Mouse (Mus musculus) left cerebral cortex, adult 2 months (tissue): ENCODE measurements around the gene Rdh9. TPM values are rescaled to one million over a fixed set of nuclear protein-coding genes. Genes with fewer than 3 reads are reported as not detected.
A peak's percentile ranks its signal among the peaks of the same experiment; 100 is the strongest.

Experiments used
- DNase-seq, 2 experiments: peaks; one replicate each; pipeline ENCODE4 v3.0.0; 2021 to 2022; ENCODE audit warnings: low spot score in 2 of 2, mixed read lengths in 1 of 2; ENCODE audit errors: extremely low spot score in 1 of 2
- H3K27ac ChIP-seq: fragments of 200-600 bp; 2 replicates; pipeline ENCODE4 v1.8.1; 2022
- H3K4me3 ChIP-seq: fragments of 200-600 bp; 2 replicates; pipeline ENCODE4 v1.8.1; 2022
- CTCF ChIP-seq: fragments of 200-600 bp; IDR thresholded peaks from 2 replicates; pipeline ENCODE4 v1.8.1; 2022; ENCODE audit warnings: antibody characterized with exemption, mild to moderate bottlenecking, moderate library complexity
- intact Hi-C: fragments of 180-260 bp; cut with DNase I; formaldehyde crosslinking; loops from one replicate; pipeline ENCODE4 v1.15.1; 2025
- long read RNA-seq, 2 experiments: library from polyadenylated mRNA; stranded (forward); transcript quantifications; one replicate each; pipeline ENCODE4 v2.0.0; 2021; ENCODE audit warnings: borderline mapping rate in 2 of 2
- total RNA-seq, 2 experiments: library from RNA; stranded (reverse); gene quantifications; 2 replicates each; pipeline ENCODE4 v1.2.3; 2021

Gene Rdh9
- under 1 TPM; 0.54 to 0.58 TPM for total RNA-seq
- long read RNA-seq, experiment 1, result 0 reads
- long read RNA-seq, experiment 2, result 0 reads

DNA sequence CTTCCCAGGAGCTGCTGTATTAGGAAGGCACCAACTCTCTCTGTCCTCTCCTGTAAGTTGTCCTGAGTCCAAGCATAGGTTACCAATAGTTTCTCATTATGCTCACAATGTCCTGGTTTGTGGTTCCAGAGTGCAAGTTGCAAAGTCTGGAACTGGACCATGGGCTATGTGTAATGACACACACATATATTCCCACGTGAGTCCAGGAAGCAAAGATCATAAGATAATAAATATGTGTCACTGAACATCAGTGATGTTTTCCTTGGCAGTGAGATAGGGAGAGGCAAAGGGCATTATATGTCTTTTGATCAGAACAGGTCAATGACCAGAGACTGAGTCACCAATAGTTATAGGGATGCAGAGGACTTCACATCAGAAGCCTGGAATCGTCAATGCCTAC is at the start of gene Rdh9:
TSS of gene Rdh9 (plus strand) at position 376 of the 400 bp plus-strand sequence.
- DNase-seq, result no peak
- no peak within 1 kb of the TSS for H3K4me3 ChIP-seq
- no peak for TF ChIP-seq CTCF
- H3K27ac ChIP-seq, result no peak within 1 kb of the TSS
- intact Hi-C loops, result no loop called here

DNA sequence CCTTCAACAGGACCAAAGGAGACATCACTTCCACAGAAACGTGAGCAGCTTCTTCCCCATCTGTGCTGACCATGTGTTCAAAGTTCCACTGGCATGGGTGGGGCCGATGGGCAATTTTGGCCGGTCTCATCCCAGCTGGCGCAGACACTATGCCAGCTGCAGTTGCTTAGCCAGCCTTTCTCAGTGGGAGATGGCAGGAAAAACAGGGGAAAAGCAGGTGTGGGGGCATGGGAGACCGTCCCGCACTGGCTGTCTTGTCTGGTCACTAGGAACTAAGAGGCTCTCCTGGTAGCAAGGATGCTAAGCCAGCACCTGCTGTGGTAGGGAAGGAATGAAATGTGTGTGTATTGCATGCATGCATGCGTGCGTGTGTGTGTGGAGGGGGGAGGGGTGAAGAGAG is 47.7 kb upstream of the Rdh9 start:
- Histone ChIP-seq H3K4me3 (no peak overlapping the region), H3K27ac (no peak overlapping the region)
- intact Hi-C loops, result no loop called here
- TF ChIP-seq CTCF, result no peak
- DNase-seq, result peak in 1 of 2 experiments; percentile 20

DNA sequence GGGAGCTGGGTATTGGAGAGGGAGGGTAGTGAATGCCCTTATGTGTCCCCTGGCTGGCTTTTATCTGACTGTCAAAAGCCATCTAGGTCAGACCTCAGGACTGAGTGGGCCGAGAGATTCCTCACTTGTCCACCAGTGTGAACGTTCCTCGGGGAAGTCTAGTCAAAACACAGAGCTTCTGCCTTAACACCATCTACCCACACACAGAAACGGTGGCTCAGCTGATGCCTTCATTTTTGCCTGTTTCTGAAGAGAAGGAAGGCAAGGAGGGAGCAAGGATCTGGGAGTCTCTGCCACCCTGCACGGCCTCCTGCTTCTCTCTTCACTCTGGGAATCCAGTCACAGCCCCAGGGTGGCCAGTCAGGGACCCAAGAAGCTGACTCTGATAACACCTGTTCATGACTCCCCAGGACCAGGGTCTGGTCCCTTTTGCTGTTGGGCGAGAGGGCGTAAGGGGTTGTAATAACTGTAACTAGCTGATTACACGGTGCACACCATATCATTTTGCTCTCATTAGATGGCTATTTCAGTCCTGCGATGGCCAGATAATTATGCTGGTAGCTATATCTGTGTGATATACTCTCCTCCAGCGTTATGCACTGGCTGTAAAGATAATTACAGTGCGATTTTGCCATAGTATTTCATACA is 45.8 kb upstream of the Rdh9 start:
- TF ChIP-seq CTCF, result no peak
- Histone ChIP-seq H3K27ac (no peak overlapping the region), H3K4me3 (no peak overlapping the region)
- no peak for DNase-seq
- intact Hi-C loops, result no loop called here

DNA sequence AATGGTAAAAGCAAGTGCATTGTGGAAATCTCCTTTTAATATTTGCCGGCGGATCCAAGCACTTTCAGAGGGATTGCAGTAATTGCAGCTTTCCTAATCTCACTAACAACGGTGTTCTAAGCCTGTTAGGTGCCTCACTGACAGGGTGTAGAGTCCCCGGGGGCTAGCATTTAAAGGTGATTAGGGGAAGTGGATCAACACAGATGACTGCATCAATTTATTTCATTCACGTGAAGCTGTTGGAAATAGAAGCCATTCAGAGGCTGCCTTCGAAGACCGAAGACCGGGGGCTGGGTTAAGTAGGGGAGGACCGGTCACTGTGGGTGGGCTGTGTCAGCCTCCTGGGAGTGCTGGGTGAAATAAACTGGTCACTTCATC is 45.3 kb upstream of the Rdh9 start:
- Histone ChIP-seq H3K4me3 (no peak overlapping the region), H3K27ac (no peak overlapping the region)
- DNase-seq, result no peak
- intact Hi-C loops, result no loop called here
- no peak for TF ChIP-seq CTCF

DNA sequence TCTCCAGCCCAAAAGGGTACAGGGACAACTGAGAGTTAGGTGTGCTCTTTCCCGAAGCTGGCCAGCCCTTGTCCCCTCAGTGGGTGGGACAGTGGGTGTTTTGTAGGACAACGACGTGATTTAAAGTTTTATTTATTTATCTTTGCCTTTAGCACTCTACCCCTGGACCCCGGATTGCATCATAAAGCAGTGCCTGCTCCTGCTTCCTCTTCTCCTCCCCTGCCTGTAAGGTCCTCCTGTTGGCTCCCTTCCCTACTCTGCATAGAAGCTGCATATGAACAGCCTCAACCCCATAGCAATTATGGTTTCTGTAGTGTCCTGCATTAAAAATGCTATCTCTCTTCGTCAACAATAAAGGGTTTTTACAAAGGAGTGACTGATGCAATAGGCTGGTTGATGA is 44.8 kb upstream of the Rdh9 start:
- no peak for TF ChIP-seq CTCF
- DNase-seq, result no peak
- Histone ChIP-seq H3K4me3 (no peak overlapping the region), H3K27ac (no peak overlapping the region)
- intact Hi-C loops, result no loop called here

DNA sequence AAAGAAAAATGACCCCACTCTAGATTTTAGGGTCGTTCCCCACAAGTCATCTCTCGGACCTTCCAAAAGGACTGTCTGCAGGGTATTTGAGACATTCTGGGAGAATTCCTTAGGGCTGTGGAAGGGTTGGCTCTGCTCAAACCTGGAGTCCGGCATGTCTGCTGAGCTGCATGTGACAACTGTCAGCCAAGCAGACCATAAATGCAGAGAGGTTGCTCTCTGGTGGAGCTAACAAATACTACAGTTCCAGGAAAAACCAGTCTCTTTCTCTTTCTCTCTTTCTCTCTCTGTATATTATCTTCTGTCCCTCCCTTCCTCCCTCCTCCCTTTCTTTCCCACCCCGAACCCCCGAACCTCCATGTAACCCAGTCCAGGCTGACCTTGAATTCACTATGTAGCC is 41.8 kb upstream of the Rdh9 start:
- intact Hi-C loops, result loop anchor here (2.0 kb wide), 1 partner anchor 40 kb away; no protein-coding TSS in a partner anchor
- H3K27ac ChIP-seq, result no peak overlapping the region
- H3K4me3 ChIP-seq, result no peak overlapping the region
- peak; percentile 59 for TF ChIP-seq CTCF
- DNase-seq, result no peak

DNA sequence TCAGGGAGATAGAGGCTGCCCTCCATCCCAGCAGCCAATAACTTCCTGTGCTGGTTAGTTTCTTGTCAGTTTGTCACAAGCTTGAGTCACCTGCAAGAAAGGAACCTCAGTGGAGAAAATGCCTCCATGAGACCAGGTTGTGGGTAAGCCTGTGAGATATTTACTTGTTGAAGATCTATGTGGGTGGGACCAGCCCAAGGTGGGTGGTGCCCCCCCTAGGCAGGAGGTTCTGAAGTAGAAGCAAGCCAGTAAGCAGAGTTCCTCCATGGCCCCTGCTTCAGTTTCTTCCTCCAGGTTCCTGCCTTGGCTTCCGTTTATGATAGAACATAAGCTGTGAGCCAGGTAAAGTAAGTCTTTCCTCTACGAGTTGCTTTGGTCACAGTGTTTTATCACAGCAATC is 39.9 kb upstream of the Rdh9 start:
- DNase-seq, result no peak
- no peak for TF ChIP-seq CTCF
- no peak overlapping the region for H3K4me3 ChIP-seq
- intact Hi-C loops, result loop anchor here (2.0 kb wide), 1 partner anchor 57 kb away; no protein-coding TSS in a partner anchor
- no peak overlapping the region for H3K27ac ChIP-seq

DNA sequence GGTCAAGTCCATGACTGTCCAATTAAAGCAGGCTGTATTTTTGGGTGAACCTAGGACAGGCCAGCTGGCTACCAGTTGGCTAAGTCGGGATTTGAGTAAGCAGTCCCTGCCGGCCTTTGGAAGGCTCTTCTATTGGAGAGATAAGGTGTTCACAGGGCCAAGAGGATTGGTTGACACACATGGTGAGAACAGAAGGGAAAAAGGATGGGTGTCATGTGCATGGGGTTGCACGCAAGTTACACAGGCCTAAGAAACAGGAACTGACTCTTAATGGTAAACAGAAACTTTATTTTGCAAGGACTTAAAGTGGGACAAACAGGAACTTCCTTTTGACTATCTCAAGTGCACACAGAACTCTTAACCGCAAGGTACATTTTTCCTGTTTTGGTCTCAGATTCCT is 39.3 kb upstream of the Rdh9 start:
- intact Hi-C loops, result loop anchor here (2.0 kb wide), 1 partner anchor 58 kb away; no protein-coding TSS in a partner anchor

DNA sequence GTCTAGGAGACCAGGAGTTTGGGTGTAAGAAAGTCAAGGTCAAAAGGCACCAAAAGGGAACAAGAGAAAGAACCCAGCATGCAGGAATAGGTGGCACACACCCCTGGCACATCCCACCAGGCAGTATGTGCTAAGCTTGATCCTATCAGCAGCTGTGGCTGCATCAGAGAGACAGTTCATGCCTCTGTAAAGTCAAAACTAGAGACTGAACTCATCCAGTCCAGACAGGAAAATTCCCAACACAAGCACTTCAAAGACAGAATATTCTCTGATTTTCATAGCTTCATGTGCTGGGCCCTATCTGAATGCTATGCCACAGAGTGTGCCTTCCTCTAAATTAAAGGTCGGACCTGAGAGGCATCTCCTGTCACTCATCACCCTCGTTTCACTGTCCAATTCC is 38.6 kb upstream of the Rdh9 start:
- intact Hi-C loops, result loop anchor here (2.0 kb wide), 1 partner anchor 59 kb away; no protein-coding TSS in a partner anchor

More for the DNA sequence above, 39.3 kb upstream of the Rdh9 start:
- DNase-seq, result no peak
- Histone ChIP-seq H3K27ac (no peak overlapping the region), H3K4me3 (no peak overlapping the region)
- no peak for TF ChIP-seq CTCF

DNA sequence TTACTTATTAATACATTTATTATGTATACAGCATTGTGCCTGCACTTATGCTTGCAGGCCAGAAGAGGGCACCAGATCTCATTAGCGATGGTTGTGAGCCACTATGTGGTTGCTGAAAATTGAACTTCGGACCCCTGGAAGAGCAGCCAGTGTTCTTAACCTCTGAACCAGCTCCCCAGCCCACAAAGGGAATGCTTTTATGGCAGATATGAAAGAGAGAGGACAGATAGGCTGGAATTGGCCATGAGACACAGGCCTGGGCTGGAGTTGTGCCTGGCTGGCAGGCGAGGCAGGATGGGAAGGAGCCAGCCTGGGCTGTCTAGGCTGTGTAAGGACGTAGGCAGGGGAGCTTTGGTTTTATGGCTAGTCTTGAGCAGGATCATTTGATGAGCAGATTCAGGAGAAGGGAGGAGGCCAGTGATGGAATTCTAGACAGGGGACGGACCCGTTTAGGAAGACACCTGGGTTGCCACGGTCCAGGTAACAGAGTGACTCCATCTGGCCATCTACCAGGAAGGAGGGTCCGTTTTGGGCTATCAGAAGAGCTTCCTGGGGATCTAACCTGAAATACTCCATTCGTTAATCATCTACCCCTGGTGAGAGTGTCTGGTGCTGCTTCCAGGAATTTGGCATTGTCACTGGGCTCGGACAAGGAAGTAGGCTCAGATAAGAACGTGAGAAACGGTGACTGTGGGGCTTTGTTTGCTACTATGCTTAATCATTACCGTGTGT is 37.9 kb upstream of the Rdh9 start:
- Histone ChIP-seq H3K27ac (no peak overlapping the region), H3K4me3 (no peak overlapping the region)
- TF ChIP-seq CTCF, result peak; percentile 68
- DNase-seq, result no peak
- intact Hi-C loops, result loop anchor here (1.0 to 2.0 kb wide), 2 partner anchors 98 to 198 kb away; no protein-coding TSS in a partner anchor

More for the DNA sequence above, 38.6 kb upstream of the Rdh9 start:
- Histone ChIP-seq H3K27ac (no peak overlapping the region), H3K4me3 (no peak overlapping the region)
- TF ChIP-seq CTCF, result no peak
- no peak for DNase-seq

DNA sequence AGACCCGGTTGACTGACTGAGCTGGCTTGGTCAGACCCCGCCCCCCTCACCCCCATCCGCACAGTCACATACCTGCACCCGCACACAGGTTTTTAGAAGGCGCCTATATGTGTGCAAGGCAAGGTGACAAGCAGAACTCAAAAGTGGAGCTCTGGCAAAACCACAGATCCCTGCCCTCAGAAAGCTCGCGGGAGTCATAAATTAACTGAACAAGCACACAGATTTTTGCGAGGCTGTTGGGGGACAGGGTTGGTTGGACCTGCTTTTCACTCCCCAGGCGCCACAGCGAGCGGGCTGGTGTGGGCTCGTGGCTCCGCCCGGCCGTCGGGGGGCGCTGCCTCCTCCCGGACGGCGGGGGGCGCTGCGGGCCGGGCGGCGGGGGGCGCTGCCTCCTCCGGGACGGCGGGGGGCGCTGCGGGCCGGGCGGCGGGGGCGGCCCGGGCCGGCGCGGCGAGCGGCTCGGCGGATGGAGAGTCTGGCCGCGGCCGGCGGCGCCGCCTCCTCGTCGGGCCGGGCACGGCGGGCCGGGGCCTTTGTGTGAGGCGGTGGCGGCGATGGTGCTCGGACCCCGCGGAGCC is 37.0 kb upstream of the Rdh9 start, which contains the start of gene Zbtb39:
TSS of gene Zbtb39 (plus strand) at position 456 of the 578 bp plus-strand sequence.
- Histone ChIP-seq H3K27ac (peak within 1 kb of the TSS; percentile 47; the same call in 1 of the 2 replicates), H3K4me3 (peak within 1 kb of the TSS; percentile 72)
- peak; percentile 71 to 76 for DNase-seq
- peak; percentile 62 for TF ChIP-seq CTCF
- intact Hi-C loops, result loop anchor here (2.0 kb wide), 1 partner anchor 98 kb away; no protein-coding TSS in a partner anchor
